Mouse (Mus musculus) kidney, adult 11 months (tissue): ENCODE results near the gene Cep112.
"Not testable (repeated sequence)": the region's sequence is repeated elsewhere in the genome, so short reads cannot be mapped to it uniquely, and the experiment has no call there.

ENCODE experiments used
- DNase-seq: peaks from one replicate; pipeline ENCODE4 v3.0.0; 2022

The Cep112 gene

DNA sequence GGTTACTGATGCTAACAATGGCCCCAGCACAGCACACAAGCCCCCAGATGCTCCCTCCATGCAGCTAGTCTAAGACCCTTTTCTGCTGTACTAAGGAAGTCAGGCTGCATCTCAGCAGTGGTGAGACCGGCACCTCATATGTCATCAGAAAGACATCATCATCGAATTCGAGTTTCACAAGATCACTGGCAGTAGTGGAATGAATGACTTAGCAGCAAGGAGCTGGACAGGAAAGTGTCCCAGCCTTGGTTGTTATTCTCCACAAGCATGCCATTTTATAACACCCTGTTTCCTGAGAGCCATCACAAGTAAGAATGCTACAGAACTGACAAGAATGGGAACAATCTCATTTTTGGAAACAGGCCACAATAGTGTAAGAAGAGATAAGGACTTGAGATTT, 381.0 kb downstream of the Cep112 start:
- no peak for DNase-seq

DNA sequence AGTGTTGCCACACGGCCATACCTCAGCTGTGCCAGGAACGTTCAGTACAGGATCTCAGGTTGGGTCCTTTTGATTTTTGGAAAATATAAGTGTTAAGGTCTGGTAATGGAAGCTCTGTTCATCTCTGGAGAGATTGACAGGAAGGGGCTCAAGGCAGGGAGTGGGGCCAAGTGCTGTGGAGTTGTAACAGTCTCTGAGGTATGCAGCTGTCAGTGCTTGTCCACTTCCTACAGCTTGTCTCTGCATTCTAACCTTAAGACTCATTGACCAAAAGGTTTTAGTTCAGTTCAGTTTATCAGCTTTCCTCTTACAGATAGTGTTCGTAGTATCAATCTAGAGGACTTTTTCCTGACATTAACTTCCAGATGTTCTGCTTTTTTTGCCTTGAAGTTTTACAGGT, 384.6 kb downstream of the Cep112 start:
- DNase-seq: no peak

DNA sequence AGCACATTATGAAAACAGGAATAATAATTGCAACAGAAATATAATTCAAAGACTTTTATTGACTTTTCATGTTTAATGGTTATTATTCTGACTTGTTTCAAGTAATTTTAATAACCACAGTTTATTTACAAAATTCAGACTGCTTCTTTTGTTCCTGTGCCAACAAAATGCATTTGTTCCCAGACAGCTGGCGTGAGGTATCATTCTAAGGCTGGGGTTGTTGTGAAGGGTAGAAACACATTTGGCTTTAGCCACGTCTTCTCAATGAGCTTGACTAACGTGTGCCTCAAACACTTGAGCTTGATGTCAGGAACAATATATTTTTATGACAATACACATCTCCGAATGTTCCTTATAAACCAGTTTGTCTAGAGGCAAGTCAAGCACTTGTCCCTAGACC, 396.8 kb downstream of the Cep112 start:
- no peak for DNase-seq

DNA sequence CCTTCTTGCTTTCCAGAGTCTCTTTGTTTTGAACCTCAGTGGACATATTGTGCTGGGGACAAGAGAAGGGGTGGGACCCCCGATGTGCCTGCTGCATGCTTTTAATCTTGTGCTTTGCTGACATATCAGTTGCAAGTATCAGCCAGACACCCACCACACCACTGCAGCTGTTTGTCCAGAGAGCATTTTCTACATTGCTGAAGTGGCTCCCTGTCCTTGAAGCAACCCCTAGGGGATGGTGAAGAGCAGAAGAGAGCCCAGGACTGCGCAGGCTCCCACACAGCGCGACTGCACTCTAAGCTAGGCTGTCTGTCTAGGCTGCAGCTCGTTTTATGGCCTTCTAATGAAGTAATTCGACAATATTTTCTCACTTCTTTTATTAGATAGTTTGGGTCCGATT, 397.3 kb downstream of the Cep112 start:
- no peak for DNase-seq

DNA sequence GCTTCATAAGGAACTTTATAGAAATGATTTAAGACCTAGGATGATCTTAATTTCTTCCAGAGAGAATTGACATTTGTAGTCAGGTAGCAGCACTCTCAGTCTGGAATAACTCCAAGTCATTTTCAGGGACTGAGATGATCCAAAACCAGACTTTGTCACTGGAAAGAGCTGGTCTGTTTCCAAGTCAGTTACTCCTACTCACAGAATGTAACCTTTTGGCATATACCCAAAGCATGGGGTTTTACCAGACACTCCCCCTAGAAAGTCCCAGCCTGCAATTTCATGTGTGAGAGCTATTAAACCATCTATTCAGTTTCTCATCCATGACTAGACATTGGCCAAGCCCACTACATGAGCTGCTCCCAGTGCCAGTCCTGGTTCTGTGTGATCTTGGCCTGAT, 402.3 kb downstream of the Cep112 start:
- DNase-seq: no peak

DNA sequence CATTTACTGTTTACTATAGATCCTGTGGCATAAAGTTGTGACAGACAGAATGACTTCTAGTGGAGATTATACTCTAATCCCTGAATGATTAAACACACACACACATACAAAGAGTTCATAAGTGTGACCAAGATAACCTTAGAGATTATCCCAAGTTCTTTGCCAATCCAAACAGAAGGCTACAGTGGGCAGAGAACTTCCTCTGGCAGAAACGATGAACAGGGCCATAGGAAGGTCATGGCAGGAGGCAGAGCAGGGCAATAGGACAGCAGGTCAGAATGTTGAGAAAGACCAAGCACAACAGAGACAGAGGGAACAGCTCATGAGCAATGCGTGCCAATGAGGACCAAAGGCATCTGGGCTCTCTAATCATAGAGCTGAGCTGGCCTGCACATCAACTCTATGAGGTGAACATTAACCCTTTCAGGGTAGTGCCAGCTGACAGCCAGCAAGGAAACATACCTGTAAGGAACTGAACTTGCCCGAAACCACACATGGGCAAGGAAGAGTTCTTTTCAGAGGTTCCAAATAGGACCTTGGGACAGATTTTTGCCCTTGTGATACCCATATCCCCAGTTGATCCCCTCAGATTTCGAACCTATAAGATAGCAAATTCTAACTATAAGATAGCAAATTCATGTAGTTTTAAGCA, 403.5 kb downstream of the Cep112 start:
- no peak for DNase-seq

DNA sequence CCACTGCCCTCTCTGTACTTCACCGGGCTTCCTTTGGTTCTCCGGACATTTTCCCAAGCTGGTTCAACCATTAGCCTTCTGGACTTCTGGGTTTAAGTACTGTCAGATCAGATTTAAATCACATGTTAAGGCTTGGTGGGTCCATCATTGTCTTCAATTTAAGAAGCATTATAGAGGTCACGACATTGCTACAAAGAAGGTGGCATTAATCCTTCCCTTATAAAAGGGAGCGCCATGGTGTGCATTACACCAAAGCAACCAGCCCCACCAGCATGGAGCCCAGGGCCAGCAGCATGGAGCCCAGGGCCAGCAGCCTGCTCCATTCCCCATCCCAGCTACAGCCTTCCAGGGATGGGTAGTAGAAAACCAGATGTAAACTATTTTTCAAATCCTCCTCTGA, 411.7 kb downstream of the Cep112 start:
- no peak for DNase-seq

DNA sequence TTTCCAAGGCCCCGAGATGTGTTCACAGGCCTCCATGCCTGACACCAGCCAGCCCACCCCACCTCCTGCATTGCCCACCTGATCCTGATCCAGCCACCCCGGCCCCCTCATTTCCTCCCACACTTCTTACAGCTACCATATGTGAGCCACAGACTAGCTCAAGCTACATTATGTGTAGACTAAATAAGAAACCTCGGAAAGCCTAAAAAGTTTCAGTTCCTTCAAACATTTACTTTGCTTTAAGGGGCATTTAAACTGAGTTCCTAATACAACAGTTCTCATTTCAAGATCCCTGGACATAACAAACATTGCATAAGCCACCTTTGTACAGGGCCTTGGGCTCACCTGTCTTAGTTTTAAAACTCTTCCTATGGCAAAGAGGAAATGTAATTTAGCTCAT, 415.2 kb downstream of the Cep112 start:
- DNase-seq: no peak

DNA sequence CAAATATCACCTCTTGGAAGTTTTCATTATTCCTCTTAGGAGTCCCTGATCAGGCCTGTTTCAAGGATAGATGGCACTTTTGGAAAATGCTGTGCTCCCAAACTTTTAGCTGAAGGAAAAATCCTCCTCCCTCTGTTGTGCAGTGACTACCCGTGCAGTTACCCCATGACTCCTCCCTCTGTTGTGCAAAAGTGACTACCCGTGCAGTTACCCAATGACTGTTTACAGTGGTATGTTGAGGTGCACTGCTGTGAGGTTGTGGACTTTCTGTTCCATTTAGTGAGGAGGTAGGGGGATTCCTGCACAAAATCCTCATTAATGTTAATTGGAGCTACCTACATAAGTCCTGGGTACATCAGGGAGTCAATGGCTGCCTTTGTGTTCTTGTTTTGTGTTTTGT, 417.8 kb downstream of the Cep112 start:
- DNase-seq: no peak

DNA sequence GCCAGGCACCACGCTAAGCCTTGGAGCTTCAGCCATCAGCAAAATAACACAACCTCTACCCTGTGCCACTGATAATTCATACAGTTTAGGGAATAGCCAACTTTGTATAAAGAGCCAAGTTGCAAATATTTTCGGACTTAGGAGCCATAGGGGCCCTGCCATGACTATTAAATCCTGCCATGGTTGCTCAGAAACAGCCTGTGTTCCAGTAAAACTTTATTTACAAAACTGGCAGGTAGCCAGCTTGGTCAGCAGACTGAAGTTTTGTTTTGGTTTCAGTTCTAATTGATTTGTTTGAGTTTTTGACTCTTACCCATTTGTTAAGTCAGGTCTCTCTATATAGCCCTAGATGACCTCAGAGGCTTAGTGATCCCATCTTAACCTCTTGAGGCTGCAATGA, 421.0 kb downstream of the Cep112 start:
- DNase-seq: no peak

DNA sequence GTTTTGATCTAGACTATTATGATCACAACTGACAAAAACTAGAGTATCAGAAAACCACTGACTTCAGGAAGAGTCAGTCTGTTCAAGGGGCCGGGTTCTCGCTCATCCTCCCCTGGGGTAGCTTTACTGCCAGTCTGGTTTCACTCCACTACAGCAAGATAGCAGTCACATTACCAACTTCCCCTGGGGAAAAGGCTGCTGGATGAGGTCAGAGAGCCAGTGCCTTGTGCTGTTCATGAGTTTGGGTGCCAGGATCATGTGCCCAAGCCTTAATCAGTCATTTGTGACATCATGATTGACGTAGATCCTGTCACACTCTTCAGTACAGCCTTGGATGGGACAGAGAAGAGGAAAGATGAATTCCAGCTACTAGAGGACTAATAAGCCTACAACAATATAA, 421.5 kb downstream of the Cep112 start:
- no peak for DNase-seq

DNA sequence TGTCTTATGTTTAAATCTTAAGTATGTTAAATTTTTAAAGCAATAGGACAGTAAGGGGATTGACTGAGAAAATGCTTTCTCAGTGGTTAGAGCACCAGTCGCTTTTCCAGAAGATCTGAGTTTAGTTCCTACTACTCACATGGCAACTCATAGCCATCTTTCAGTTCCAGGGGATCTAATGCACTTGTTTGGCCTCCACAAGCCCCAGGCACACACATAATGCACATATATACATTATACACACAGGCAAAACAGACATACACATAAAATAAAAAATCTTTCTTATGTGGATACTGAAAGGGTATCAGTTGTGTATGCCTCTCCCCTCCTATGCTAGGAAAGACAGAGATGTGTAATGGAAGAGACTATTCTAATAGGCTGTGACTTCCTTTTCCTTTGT, 426.8 kb downstream of the Cep112 start:
- no peak for DNase-seq

DNA sequence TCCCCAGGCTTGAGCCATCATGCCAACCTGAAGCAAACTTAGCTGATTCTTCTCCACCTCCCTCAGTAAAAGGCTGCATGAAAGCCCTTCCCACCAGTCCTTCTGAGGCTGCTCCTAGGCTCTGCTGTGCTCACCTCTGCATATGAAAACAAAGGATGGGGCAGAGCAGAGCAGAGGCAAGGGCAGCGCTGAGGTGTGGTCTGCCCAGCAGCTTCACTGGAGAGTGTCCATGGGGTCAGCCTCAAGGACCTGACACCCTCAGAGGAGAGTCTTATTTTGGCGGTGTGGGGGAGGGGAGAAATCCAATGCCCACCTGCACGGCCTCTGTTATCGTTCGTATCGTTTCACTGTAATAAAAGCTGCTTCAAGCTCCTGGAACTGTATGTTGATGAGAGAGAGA, 432.3 kb downstream of the Cep112 start:
- DNase-seq: no peak

DNA sequence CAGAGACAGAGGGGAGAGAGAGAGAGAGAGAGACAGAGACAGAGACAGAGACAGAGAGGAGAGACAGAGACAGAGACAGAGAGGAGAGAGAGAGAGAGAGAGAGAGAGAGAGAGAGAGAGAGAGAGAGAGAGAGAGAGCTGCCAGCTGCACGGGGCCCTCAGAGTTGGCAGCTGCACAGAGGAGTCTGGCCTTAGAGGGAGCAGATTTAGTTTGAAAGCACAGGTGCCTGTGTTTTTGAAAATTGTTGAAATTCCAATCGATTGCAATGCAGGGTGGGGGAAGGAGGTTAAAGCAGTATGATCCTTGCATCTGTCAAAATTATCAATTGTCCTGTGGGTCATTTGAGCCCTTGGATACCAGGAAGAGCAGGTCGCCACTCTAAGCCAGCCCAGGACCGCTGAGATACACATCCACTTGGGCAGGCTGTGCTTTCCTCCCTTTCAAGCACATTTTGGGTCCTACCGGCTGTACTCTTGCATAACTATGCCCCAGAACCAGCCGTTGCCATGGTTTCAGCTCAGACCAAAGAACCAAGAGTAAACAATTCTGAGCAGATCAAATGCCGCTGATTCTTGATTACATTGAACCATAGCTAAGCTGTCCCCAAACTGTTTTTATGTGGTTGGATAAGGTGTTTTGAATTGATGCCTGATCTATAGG, 432.8 kb downstream of the Cep112 start:
- no peak for DNase-seq

DNA sequence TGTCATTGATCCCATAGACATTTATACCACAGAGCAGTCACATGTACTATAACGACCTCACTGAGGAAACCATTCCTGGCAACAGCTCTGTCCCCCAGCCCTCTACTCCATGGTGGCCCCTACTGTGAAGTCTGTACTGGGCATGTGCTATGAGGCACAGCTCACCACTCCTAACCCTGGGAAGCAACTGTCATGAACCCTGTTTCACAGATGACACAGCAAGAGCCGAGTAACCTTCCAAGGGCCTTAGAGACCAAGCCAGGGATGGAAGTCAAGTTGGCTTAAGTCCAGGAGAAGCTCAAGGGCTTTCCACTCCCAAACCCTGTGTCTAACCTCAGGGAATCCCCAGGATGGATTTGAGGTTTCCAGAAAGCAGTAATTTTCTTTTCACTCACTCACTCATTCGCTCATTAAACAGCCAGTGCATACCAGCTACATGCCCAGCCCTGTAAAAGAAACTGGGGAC, 433.4 kb downstream of the Cep112 start:
- DNase-seq: no peak

DNA sequence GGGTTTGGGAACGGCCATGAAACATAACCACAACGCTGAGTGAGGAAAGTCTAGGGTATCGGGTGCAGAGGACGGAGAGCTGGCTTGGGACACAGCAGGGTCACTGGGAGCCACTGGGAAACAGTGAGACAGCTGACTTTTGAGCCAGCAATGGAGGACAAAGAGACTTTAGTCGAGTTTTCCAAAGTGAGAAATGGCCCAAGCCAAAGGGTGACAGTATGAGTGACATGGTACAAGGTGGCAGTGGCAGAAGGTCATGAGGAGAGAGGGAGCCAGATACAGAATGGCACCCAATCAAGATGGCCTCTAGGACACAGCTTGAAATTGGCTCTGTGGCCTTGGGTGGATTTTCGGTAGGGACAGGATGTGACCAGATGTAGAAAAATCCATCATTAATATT, 433.9 kb downstream of the Cep112 start:
- no peak for DNase-seq

DNA sequence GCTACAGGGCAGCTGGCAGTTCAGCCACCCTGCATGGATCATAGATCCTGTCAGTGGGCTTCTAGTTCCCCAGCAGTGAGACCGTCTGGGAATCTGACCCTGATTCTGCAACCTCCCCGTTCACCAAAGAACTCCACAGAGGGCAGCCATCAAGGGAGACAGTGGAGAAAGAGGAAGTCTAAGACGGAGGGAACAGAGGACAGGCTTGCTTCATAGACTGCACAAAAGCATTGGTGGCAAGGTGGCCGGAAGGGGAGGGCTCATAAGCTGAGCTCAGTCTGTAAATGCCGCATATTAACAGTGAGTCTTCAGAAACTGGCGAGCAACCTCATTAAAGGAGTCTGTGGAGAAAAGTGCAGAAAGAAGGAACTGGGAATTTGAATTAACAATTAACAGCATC, 437.4 kb downstream of the Cep112 start:
- no peak for DNase-seq

DNA sequence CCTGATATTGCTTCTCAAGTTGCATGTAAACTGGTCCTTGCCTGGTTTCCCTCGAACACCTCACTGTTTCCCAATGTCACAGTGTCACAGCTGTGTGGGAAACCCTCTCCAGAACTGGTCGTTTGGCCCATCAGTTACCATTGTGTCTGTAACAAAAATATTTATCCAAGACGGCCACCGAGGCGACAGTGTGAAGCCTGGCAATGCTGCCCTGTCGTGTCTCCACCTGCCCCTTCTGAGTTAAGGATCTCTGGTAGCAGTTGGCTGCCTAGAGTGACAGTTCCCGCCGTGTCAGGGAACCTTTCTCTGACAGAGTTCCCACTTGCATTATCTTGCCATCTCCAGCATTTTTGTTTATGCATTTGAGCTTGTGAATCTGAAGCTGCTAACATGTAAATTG, 440.8 kb downstream of the Cep112 start:
- no peak for DNase-seq

DNA sequence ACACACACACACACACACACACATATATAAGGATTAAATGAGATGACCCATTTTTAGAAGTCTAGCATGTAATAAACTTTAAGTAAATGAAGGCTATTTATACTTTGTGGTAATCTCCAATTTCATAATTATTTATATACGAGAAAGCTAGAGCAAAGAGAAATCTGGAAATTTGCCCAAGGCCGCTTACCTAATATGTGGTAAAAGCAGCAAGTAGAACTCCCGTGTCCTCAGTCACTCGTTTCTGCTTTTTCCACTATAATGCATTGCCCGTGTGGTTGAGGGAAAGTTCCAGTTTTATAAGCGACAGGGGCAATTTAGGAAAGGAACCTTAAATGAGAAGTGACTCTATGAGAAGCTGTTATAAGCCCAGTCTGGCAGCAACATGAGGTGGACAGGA, 442.5 kb downstream of the Cep112 start:
- DNase-seq: no peak

DNA sequence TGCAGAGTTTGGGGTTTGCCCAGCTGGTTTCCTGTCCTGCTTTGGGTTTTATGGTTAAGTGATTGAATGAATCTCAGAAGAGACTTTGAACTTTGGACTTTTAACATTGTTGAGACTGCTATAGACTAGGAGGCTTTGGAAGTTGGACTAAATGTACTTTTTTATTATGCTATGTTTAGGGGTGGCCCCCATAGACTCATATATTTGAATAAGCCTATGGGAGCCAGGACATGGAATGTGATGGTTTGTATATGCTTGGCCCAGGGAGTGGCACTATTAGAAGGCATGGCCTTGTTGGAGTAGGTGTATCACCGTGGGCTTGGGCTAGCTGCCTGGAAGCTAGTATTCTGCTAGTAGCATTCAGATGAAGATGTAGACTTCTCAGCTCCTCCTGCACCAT, 446.3 kb downstream of the Cep112 start:
- DNase-seq: not testable (repeated sequence)

DNA sequence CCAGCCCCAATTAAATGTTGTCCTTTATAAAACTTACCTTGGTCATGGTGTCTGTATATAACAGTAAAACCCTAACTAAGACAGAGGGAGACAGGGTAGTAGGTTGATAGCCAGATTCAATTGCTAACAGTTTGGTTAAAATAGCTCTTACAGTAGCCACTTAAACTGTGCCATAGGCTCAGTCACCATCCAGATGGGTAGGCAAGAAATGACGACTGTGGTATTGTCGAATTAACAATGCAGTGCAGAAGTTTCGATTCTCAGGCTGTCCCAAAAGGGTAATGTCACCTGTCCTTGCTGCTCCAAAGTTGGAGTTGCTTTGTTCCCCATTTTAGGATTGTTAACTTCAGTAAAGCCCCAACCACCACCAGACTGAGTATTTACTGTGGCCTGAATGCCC, 446.8 kb downstream of the Cep112 start:
- DNase-seq: no peak

DNA sequence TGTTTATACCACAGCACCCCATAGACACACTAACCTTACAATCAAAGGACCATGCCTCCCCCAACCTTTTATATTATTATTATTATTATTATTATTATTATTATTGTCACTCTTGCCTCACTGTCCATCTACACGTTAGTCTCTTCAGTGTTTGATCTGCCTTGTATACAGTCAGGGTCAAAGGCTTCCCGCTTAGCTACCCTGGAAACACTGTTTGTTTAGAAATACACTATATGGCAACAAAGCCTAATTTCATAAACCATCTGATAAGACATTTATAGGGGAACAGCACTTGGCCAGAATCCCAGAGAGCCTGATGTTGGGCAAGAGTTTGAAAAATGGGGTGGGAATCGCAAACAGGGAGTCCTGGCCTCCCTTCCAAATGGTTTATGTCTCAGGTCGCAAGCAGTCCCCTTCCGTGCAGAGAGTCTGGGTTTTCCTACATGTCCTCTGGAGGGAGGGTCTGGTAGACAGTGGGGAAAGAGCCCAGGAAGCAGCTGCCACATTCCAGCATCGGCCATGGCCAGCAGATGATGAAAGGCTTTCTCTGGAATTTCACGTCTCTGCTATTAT, 451.7 kb downstream of the Cep112 start:
- DNase-seq: no peak

DNA sequence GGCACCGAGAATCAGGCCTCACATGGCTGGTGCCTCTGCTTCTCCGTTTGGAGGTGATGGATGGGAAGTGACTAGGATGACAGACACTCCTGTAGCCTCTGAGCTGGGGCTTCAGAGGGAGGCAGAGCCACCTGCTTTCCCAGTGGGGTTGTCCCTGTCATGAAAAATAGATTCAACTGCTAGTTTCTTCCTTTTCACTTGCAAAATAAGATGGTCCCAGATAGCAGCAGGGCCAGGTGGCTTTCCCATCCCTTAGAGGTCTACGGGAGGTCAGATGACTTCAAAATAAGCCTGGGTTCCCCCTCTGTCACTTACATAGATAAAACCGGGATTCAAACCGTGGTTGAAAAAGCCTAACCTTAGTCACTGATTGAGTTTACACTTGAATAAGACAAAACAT, 452.5 kb downstream of the Cep112 start:
- DNase-seq: no peak

DNA sequence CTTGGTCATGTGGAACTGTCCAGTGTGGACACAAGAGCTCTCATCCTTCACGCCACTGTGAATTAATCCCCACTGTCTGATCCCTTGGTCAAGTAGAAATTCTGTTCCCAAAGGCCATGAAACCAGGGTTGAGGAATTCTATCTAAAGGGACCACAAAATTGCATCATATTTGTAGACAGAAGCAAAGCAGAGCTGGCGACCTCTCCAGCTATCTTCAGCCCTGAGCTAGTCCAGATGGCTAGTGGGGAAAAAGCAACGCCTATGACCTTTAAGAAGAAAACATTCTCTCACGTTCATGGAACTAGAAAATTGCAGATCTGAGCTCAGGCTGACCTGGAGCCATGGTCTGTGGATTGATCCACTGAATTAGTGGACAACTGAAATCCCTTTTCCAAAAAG, 455.6 kb downstream of the Cep112 start:
- no peak for DNase-seq

DNA sequence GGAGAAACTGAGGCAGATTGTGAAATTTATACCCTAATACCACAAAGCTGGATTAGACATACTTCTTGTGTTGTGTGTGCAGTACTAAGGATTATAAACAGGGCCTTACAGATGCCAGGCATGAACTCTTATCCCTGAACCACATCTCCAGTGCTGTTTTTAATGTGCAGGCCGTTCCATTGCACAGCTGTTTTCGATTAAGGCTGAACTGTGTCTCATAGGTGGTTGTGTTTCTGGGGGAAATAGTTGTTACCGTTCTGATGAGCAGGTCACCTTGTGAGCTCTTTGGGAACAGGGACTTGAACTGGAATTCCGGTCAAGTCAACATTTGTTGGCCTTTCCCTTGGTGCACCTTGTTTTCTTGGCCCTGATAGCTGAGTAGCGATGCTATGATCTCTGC, 456.7 kb downstream of the Cep112 start:
- no peak for DNase-seq
